Mouse (Mus musculus) hindbrain, embryonic 16.5 days (tissue): ENCODE data around the gene Vrtn. TPM values are rescaled to one million over a fixed set of nuclear protein-coding genes. Genes with fewer than 3 reads are reported as not detected.
A peak's percentile ranks its signal among the peaks of the same experiment; 100 is the strongest.

Experiments used
- ATAC-seq: fragments of 200-750 bp; cut with Nextera tagmentation; 2 replicates; pipeline ENCODE4 v1.8.0; 2017; ENCODE audit warnings: moderate TSS enrichment, moderate library complexity
- H3K27ac ChIP-seq: fragments of 300-500 bp; sonication (generic); 2 replicates; pipeline ENCODE4 v1.5.1; 2014; ENCODE audit warnings: low read depth, mild to moderate bottlenecking, control low read depth, low read length, moderate library complexity
- H3K27me3 ChIP-seq: fragments of 300-500 bp; sonication (generic); replicated peaks from 2 replicates; pipeline ENCODE4 v1.6.1; 2014; ENCODE audit warnings: low read length; ENCODE audit not compliant: control insufficient read depth, insufficient read depth
- H3K36me3 ChIP-seq: fragments of 300-500 bp; sonication (generic); 2 replicates; pipeline ENCODE4 v1.6.1; 2014; ENCODE audit warnings: mild to moderate bottlenecking, low read length, moderate library complexity, mixed read lengths; ENCODE audit not compliant: control insufficient read depth, insufficient read depth
- H3K4me1 ChIP-seq: fragments of 300-500 bp; sonication (generic); 2 replicates; pipeline ENCODE4 v1.6.1; 2014; ENCODE audit warnings: low read depth, low read length; ENCODE audit not compliant: control insufficient read depth, insufficient read depth
- H3K4me2 ChIP-seq: fragments of 300-500 bp; sonication (generic); 2 replicates; pipeline ENCODE4 v1.6.1; 2014; ENCODE audit warnings: mild to moderate bottlenecking, low read length, control low read depth, moderate library complexity
- H3K4me3 ChIP-seq: fragments of 300-500 bp; sonication (generic); 2 replicates; pipeline ENCODE4 v1.5.1; 2014; ENCODE audit warnings: mild to moderate bottlenecking, low read length, control low read depth, moderate library complexity
- H3K9ac ChIP-seq: fragments of 300-500 bp; sonication (generic); 2 replicates; pipeline ENCODE4 v1.6.1; 2014; ENCODE audit warnings: low read depth, mild to moderate bottlenecking, control low read depth, low read length, moderate library complexity
- H3K9me3 ChIP-seq: fragments of 300-500 bp; sonication (generic); 2 replicates; pipeline ENCODE4 v1.6.1; 2014; ENCODE audit warnings: mild to moderate bottlenecking, low read length, moderate library complexity; ENCODE audit not compliant: control insufficient read depth
- WGBS: fragments of 180-500 bp; shearing (Covaris S2); extraction: QIAGEN DNeasy Blood & Tissue Kit; methylation state at CpG from one replicate; pipeline ENCODE4 v1.1.7; 2014; 5-methylcytosine and 5-hydroxymethylcytosine counted together
- polyA plus RNA-seq: library from polyadenylated mRNA; unstranded; fragments of >200 nt; fragmentation: Nextera tagmentation; extraction: Ambion mirVana; gene quantifications from 2 replicates; pipeline ENCODE4 v1.2.1, GENCODE M21; 2015

Gene Vrtn
- 0.11 TPM in 1 of 2 replicates, not detected in the other for polyA plus RNA-seq

DNA sequence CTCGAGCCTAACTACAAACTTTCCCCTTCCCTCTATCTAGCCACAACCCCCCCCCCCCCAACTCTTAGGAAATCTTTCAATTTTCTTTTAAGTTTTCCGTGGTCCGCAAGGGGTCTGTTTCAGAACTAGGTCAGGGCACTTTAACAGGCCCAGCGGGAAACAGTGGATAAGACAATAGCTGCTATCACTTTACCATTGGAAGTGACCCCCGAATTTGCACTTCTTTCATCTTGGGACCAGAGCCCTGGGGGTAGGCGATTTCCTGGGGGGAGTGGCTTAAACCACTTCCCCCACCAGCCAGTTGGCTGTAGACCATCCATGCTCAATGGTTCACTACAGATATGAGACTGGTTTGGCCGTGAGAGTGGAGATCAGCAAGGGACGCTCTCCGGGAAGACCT is at the start of gene Vrtn:
Vrtn (plus strand) TSS at position 366 of the 400 bp plus-strand sequence.
- Histone ChIP-seq H3K27me3 (peaks cover 45% of the 10 kb centered on the region), H3K4me3 (no peak within 1 kb of the TSS), H3K36me3 (no peaks in the 10 kb centered on the region), H3K4me2 (no peak within 1 kb of the TSS), H3K9me3 (no peaks in the 10 kb centered on the region), H3K27ac (no peak within 1 kb of the TSS), H3K9ac (no peak within 1 kb of the TSS), H3K4me1 (no peaks in the 10 kb centered on the region)
- 8% methylated on average over 9 of the region's 9 CpGs for WGBS
- ATAC-seq, result no peak

DNA sequence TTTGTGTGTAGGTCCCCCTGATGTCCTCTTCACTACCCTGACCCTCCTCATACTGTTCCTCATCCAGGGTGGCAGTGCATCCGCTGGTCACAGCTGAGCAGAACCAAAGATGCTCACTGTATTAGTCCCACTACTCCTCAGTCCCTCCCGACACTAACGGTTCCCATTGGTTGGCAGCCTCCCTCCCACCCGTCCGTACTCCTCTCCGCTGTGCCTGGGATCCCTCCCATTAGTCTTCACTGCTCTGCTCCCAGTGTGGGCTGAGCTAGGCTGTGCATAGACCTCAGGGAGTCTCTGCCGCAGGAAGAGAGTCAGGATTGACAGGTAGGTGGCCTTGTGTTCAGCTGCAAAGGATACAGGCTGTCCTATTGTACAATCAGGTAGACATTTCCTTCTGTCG is 42.5 kb upstream of the Vrtn start:
- Histone ChIP-seq H3K4me2 (no peak overlapping the region), H3K27ac (no peak overlapping the region), H3K4me3 (no peak overlapping the region), H3K9me3 (no peaks in the 10 kb centered on the region), H3K9ac (no peak overlapping the region), H3K36me3 (peaks cover 2% of the 10 kb centered on the region; the same call in 1 of the 2 replicates), H3K27me3 (no peaks in the 10 kb centered on the region), H3K4me1 (no peaks in the 10 kb centered on the region)
- peak; percentile 45; the same call in 1 of the 2 replicates for ATAC-seq
- 16% methylated on average over 8 of the region's 8 CpGs for whole genome bisulfite sequencing

DNA sequence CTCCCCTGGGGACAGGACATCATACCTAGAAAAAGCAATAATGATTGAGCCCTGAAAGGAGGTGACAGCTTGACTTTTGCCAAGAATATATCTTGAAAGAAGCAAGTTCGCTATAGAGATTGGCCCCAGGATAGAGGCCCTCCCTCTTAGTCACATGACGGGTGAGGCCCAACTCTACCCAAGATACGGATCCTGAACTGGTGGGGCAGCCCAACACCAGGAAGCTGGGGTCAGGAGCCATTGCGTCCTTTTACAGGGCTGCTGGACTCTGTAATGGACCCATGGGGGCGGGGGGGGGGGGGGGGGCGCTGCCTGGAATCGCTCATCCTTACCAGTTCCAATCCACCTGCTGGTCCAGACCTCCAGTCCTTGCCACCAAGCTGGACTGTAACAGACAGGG is 36.8 kb upstream of the Vrtn start:
- no peak overlapping the region for H3K27ac ChIP-seq
- peaks cover 2% of the 10 kb centered on the region; the same call in 1 of the 2 replicates for H3K36me3 ChIP-seq
- WGBS, result 93% methylated on average over 5 of the region's 7 CpGs
- H3K9ac ChIP-seq, result no peak overlapping the region
- no peaks in the 10 kb centered on the region for H3K9me3 ChIP-seq
- no peak for ATAC-seq
- H3K4me3 ChIP-seq, result no peak overlapping the region
- no peak overlapping the region for H3K4me2 ChIP-seq
- H3K27me3 ChIP-seq, result no peaks in the 10 kb centered on the region
- H3K4me1 ChIP-seq, result no peaks in the 10 kb centered on the region

DNA sequence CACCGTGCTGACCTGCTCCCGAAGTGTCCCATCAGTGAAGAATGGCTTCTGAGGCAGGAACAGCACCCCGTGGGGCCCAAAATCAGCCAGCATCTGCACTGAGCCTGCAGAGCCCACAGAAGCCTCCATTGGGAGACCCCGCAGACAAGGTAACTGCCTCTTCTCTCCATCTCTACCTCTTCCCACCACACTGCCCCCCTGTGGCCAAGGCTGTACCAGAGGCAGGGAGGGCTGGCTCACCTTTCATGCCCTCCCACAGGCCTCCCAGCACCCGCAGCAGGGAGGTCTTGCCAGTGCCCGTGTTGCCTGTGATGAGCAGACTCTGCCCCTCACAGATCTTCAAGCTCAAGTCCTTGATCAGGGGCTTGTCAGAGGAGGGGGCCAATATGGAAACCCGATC is 35.0 kb upstream of the Vrtn start:
- Histone ChIP-seq H3K4me3 (no peak overlapping the region), H3K27ac (no peak overlapping the region), H3K4me2 (no peak overlapping the region), H3K27me3 (no peaks in the 10 kb centered on the region), H3K36me3 (peaks cover 2% of the 10 kb centered on the region; the same call in 1 of the 2 replicates), H3K9me3 (no peaks in the 10 kb centered on the region), H3K4me1 (no peaks in the 10 kb centered on the region), H3K9ac (no peak overlapping the region)
- 77% methylated on average over 7 of the region's 7 CpGs for WGBS
- ATAC-seq, result no peak

DNA sequence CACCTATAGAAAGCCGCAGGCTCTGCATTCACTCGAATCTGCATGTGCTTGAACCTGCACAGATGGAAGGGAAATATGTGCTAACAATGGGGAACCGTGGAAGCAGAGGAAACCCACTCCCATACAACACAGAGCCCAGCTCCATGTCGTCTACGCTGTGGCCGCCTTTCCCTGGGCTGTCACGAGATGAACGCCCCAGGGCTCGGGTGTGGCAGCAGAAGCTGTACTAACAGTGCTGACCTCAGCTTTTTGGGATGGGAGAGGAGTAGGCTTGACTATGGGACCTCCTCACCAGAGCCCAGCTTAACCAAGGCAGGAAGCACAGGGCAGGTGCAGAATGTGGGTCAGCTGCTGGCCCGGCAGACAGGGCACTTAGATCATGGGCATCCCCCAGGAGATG is 29.1 kb upstream of the Vrtn start:
- Histone ChIP-seq H3K9me3 (no peaks in the 10 kb centered on the region), H3K4me2 (no peak overlapping the region), H3K27me3 (no peaks in the 10 kb centered on the region), H3K36me3 (no peaks in the 10 kb centered on the region), H3K4me3 (no peak overlapping the region), H3K9ac (no peak overlapping the region), H3K27ac (no peak overlapping the region), H3K4me1 (no peaks in the 10 kb centered on the region)
- WGBS, result 90% methylated on average over 10 of the region's 10 CpGs
- no peak for ATAC-seq

DNA sequence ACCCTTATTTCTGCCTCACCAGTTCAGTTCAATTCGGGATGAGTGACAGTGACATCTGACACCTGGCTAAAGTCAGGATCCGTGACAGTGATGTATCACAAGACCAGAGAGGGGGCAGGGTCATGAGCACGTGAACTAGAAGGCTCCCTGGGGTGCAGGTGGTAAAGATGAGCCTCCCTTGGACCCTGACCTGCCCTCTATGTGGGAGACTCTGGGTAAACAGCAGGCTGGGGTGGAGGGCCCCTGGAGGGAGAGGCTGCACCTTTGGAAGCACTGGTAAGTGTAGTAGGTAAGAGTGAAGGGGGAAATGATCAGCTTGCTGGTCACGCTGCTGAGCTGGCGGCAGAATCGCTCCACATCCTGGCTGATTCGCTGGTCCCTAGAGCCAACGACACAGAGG is 28.3 kb upstream of the Vrtn start:
- ATAC-seq, result no peak
- H3K4me1 ChIP-seq, result no peaks in the 10 kb centered on the region
- no peak overlapping the region; the same call in 1 of the 2 replicates for H3K9ac ChIP-seq
- H3K27ac ChIP-seq, result no peak overlapping the region
- no peaks in the 10 kb centered on the region for H3K9me3 ChIP-seq
- H3K27me3 ChIP-seq, result no peaks in the 10 kb centered on the region
- WGBS, result 72% methylated on average over 8 of the region's 8 CpGs
- H3K4me3 ChIP-seq, result no peak overlapping the region
- H3K36me3 ChIP-seq, result no peaks in the 10 kb centered on the region
- H3K4me2 ChIP-seq, result no peak overlapping the region

DNA sequence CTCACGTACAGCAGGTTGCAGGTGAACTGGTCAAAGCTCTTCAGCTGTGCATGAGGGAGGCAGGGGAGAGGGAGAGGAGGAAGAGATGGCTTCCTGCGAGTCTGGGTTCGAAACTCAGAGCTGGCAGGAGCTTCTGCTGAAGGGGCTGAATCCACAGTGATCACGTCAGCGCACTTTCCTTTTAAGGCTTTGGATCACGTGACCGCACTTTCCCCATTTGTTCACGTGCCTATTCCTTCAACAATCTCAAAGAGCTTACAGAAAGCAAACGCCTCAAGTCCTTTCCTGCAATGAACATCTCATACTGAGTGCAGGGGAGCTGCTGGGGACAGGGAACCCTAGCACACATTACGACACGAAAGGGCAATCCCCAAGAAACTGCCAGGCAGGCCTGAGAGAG is 26.8 kb upstream of the Vrtn start:
- Histone ChIP-seq H3K36me3 (no peaks in the 10 kb centered on the region), H3K9me3 (no peaks in the 10 kb centered on the region), H3K9ac (no peak overlapping the region), H3K4me1 (peaks cover 2% of the 10 kb centered on the region; the same call in 1 of the 2 replicates), H3K27me3 (no peaks in the 10 kb centered on the region), H3K4me3 (no peak overlapping the region), H3K27ac (no peak overlapping the region), H3K4me2 (no peak overlapping the region)
- ATAC-seq, result no peak
- WGBS, result 87% methylated on average over 11 of the region's 11 CpGs

DNA sequence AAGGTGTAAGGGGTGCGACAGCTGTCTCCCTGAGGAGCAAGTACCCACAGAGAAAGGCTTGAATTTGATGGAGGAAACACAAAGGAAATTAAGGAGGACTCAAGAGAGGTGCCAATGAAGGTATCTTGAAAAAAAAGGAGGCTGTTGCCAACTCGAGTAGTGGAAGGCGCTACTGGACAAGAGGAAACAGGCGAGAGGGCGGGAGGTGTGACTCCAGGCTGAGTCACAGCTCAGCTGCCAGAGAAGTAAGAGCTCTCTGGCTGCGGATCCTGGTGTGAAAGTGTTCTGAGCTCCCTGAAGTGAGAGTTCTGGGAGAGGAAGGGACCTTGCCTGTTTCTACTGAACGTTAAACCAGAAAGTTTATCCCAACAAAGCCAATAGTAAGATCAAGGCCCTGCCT is 26.3 kb upstream of the Vrtn start:
- Histone ChIP-seq H3K27me3 (no peaks in the 10 kb centered on the region), H3K27ac (no peak overlapping the region), H3K9ac (no peak overlapping the region), H3K4me1 (peaks cover 2% of the 10 kb centered on the region; the same call in 1 of the 2 replicates), H3K36me3 (no peaks in the 10 kb centered on the region), H3K4me2 (no peak overlapping the region), H3K9me3 (no peaks in the 10 kb centered on the region), H3K4me3 (no peak overlapping the region)
- 83% methylated on average over 7 of the region's 7 CpGs for WGBS
- ATAC-seq, result no peak

DNA sequence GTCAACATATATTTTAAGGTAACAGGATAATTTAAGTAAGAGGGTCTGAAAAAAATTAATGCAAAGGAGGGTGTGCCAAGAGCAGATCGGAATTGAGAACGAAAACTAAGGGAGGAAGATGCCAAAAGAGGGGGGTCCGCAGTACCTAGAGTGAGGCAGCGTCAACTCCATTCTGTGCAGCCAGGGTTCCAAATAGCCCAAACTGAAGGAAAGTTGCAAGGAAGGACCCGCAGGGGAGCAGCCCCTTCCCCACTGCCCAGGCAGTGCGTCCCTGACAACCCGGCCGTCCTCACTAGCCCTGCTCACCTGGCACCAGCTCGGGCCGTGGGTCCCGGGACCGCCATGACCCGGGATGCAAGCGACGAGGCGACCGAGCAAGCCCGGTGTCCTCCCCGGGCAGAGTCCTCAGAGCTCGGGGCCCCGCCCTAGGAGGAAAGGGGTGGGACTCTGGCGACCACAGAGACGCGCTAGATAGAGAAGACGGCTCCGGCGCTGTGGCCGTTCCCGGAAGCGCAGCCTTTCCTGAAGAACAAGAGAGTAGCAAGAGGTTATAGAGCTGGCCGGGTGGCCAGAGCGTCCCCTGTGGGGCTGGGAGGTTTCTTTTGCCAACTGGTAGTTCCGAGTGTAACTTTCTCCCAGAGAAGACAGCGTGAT is 23.7 kb upstream of the Vrtn start, which contains the start of gene Abcd4:
Abcd4 (minus strand) TSS at position 437 of the 654 bp plus-strand sequence.
- WGBS, result under 1% methylated on average over 31 of the region's 34 CpGs

More for the DNA sequence above, 23.7 kb upstream of the Vrtn start, which contains the start of gene Abcd4:
- Histone ChIP-seq H3K36me3 (no peaks in the 10 kb centered on the region), H3K4me3 (peak within 1 kb of the TSS; percentile 92), H3K4me2 (peak within 1 kb of the TSS; percentile 91), H3K27ac (peak within 1 kb of the TSS; percentile 51; the same call in 1 of the 2 replicates), H3K9ac (peak within 1 kb of the TSS; percentile 94), H3K27me3 (no peaks in the 10 kb centered on the region), H3K9me3 (no peaks in the 10 kb centered on the region), H3K4me1 (peaks cover 2% of the 10 kb centered on the region; the same call in 1 of the 2 replicates)
- peak; percentile 99 for ATAC-seq
